Comparison of ENCODE assay signal across 15 mouse cellular contexts in the genomic region with DNA sequence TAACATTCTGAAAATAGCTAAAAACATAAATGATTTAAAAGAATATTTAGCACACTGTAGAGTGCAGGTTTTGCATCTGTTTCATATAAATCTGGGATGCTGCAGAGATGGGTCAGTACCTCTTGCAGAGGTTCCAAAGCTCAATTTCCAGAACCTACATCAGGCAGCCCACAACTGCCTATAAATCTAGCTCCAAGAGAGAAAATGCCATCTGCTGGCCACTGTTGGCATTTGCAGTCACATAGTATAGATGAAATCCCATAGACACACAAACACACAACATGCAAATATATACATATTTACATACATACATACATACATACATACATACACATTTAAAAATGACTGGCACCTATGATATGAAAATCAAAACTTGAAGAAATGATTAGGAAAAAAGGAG.
DNase-seq lines count a peak whose midpoint lies in the region; ATAC-seq lines count a peak whose summit lies in the region.
"Had no signal": no experiment of that assay in that cellular context is flagged by ENCODE, and none has a peak within 500 bp of the region (broad histone marks: within the 10 kb centered on the region; RNA-seq: fewer than 3 reads in every experiment).

No protein-coding gene starts in this region.

- H3K36me3 ChIP-seq in kidney, embryonic 16.5 days (ENCODE audit: insufficient read depth, low read length): no peaks in the 10 kb centered on the region
- H3K36me3 ChIP-seq in neural tube, embryonic 11.5 days (ENCODE audit: control insufficient read depth, insufficient read depth, low read length): no peaks in the 10 kb centered on the region
- H3K36me3 ChIP-seq: heart, embryonic 13.5 days; limb, embryonic 13.5 days had no signal

- H3K4me2 ChIP-seq in kidney, embryonic 16.5 days (replicated peaks; ENCODE audit: low read depth, low read length): no peak overlapping the region
- no peak overlapping the region for H3K4me2 ChIP-seq in neural tube, embryonic 11.5 days (ENCODE audit: low read depth)
- H3K4me2 ChIP-seq: heart, embryonic 13.5 days; limb, embryonic 13.5 days had no signal

- no peaks in the 10 kb centered on the region for H3K27me3 ChIP-seq in kidney, embryonic 16.5 days (ENCODE audit: insufficient read depth, low read length)
- H3K27me3 ChIP-seq in neural tube, embryonic 11.5 days (ENCODE audit: control insufficient read depth, insufficient read depth, low read length): no peaks in the 10 kb centered on the region
- H3K27me3 ChIP-seq: CH12.LX; heart, embryonic 13.5 days; limb, embryonic 13.5 days had no signal

- H3K4me1 ChIP-seq in kidney, embryonic 16.5 days (ENCODE audit: insufficient read depth, low read length): no peaks in the 10 kb centered on the region
- no peaks in the 10 kb centered on the region for H3K4me1 ChIP-seq in neural tube, embryonic 11.5 days (ENCODE audit: control insufficient read depth, insufficient read depth, low read length)
- H3K4me1 ChIP-seq: heart, embryonic 13.5 days; limb, embryonic 13.5 days had no signal

- H3K4me3 ChIP-seq in kidney, embryonic 16.5 days (ENCODE audit: low read length): no peak overlapping the region
- H3K4me3 ChIP-seq in neural tube, embryonic 11.5 days (ENCODE audit: low read depth, low read length): no peak overlapping the region
- H3K4me3 ChIP-seq: heart, embryonic 13.5 days; limb, embryonic 13.5 days had no signal

- ATAC-seq in kidney, embryonic 16.5 days (ENCODE audit: low FRiP score, low TSS enrichment): no peak
- ATAC-seq in neural tube, embryonic 11.5 days (ENCODE audit: insufficient read depth, low FRiP score, low TSS enrichment): no peak
- no peak for ATAC-seq in erythroblast, adult 5-6 weeks (replicated peaks; ENCODE audit: low FRiP score, poor library complexity, severe bottlenecking)
- ATAC-seq: intestine, postnatal 0 days; liver, postnatal 0 days had no signal

- peak; percentile 14 for DNase-seq in kidney, adult 18-20 months
- DNase-seq in neural tube, embryonic 11.5 days (ENCODE audit: low spot score): peak; percentile 9
- no peak for DNase-seq in neural tube, embryonic 10.5 days (ENCODE audit: extremely low spot score, low spot score)
- peak; percentile 23 for DNase-seq in ZHBTc4 (ENCODE audit: low read depth, low spot score)
- peak; percentile 6 to 65 for DNase-seq in kidney, postnatal 36 days
- no peak for DNase-seq in lung, postnatal 4 days
- DNase-seq: cerebellum, adult 18-20 months; liver, postnatal 0 days; thymus, postnatal 25 days had no signal

- H3K9me3 ChIP-seq in kidney, embryonic 16.5 days (ENCODE audit: low read length): no peaks in the 10 kb centered on the region
- H3K9me3 ChIP-seq in neural tube, embryonic 11.5 days (ENCODE audit: control insufficient read depth, low read length): no peaks in the 10 kb centered on the region
- H3K9me3 ChIP-seq: heart, embryonic 13.5 days; limb, embryonic 13.5 days had no signal

- no peak overlapping the region for H3K9ac ChIP-seq in kidney, embryonic 16.5 days (replicated peaks; ENCODE audit: low read length)
- no peak overlapping the region for H3K9ac ChIP-seq in neural tube, embryonic 11.5 days (ENCODE audit: low read length)
- H3K9ac ChIP-seq: heart, embryonic 13.5 days; limb, embryonic 13.5 days; liver, postnatal 0 days had no signal

- H3K27ac ChIP-seq in kidney, embryonic 16.5 days (ENCODE audit: low read length): no peak overlapping the region
- no peak overlapping the region for H3K27ac ChIP-seq in neural tube, embryonic 11.5 days (ENCODE audit: low read depth, low read length)
- H3K27ac ChIP-seq: heart, embryonic 13.5 days; limb, embryonic 13.5 days had no signal

Comparison
In these comparisons a context has a peak if more than half of its experiments do, and no peak if none do; other contexts are left out.
1. DNase-seq: peak in kidney, adult 18-20 months (single experiment), neural tube, embryonic 11.5 days (single experiment), ZHBTc4 (single experiment) and kidney, postnatal 36 days (2 of 2); none in neural tube, embryonic 10.5 days (single experiment) and lung, postnatal 4 days (0 of 2).